Mouse (Mus musculus) gastrocnemius, adult 2 months (tissue): ENCODE measurements around the gene Hoxa3. TPM values are rescaled to one million over a fixed set of nuclear protein-coding genes. Genes with fewer than 3 reads are reported as not detected.
A peak's percentile ranks its signal among the peaks of the same experiment; 100 is the strongest.

Experiments
- DNase-seq: peaks from one replicate; pipeline ENCODE4 v3.0.0; 2022
- H3K27ac ChIP-seq: fragments of 200-600 bp; 2 replicates; pipeline ENCODE4 v1.8.1; 2022; ENCODE audit warnings: mild to moderate bottlenecking
- H3K4me3 ChIP-seq: fragments of 200-600 bp; 2 replicates; pipeline ENCODE4 v1.8.1; 2022; ENCODE audit warnings: mild to moderate bottlenecking, moderate library complexity
- CTCF ChIP-seq: fragments of 200-600 bp; IDR thresholded peaks from 2 replicates; pipeline ENCODE4 v1.8.1; 2022; ENCODE audit warnings: antibody characterized with exemption, mild to moderate bottlenecking, moderate library complexity
- intact Hi-C: fragments of 180-260 bp; cut with DNase I; formaldehyde crosslinking; loops from one replicate; pipeline ENCODE4 v1.15.1; 2025
- total RNA-seq, 2 experiments: library from RNA; stranded (reverse); gene quantifications; 2 replicates each; pipeline ENCODE4 v1.2.3; 2021

Gene Hoxa3
- total RNA-seq, 2 experiments from 2014 or later: 2.8 to 3.1 TPM

DNA sequence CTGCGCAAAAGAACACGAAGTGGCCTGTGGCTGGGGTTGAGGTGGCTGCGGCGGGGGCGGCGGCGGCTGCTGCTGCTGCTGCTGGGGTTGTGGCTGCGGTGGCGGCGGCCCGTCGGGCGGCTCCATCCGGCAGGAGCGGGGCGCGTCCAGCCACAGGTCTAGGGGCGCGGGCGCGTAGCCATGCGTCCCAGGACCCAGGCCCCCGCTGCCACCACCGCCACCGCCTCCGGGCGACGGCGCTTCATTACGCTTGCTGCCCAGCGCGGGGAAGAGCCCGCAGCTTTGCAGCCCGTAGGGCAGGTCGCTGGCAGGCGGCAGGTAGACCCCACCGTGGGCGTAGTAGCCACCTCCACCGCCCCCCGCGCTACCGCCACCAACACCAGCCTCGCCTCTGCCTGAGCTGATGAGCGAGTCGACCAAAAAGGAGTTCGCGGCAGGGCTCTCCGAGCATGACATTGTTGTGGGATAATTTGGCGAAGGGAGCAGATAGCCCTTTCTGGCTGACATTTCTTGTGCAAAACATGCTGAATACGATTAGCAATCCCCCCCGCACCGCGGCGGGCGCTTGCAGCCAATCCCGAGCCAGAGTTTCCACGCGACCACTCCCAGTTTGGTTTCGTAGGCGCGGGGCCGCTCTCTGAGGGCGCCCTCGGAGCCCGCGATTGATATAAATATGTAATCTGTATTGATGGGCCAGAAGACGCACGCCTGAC lies 21.4 kb upstream of the Hoxa3 start:
- peak overlapping the region; percentile 93 for H3K27ac ChIP-seq
- H3K4me3 ChIP-seq: peak overlapping the region; percentile 76

DNA sequence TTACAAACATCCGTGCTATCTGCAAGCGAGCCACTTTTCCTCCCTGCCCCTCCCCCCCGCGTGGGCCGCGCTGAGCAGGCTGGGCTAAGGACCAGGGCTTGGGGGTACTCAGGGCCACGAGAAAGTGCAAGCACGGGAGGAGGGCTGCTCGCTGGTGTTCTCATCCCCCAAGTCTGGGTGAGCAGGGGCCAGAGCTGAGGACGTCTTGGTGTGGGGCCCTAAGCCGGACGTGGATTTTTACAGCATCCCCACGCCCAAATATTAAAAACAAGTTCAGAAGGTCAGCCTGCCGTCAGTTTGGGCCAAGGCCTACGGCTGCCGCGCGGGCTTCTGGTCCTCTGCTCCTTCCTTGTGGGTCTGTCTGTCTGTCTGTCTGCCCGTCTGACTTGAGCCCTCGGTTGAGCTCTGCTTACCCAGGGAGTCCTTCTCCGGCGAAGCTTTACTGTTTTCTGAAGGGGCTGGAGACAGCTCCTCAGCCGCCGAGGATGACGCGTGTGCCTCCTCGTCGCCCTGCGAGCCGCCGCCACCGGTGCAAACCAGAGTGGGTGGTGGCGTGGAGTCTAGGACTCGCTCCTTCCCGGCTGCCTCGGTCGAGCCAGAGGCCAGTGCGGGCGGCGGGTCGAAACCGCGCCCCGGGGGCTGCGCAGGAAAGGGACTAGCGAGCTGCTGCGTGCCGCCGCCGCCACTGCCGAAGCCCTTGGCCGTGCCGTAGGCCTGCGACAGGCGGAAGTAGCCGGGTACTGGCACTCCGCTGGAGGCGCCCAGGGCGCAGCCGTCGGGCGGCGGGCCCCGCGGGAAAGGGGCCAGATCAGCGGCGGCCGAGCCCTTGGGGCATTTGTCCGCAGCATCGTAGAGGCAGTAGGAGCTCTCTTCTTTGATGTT lies 20.7 kb upstream of the Hoxa3 start:
- intact Hi-C loops: no loop called here
- peak overlapping the region; percentile 93 for H3K27ac ChIP-seq
- no peak for TF ChIP-seq CTCF
- peak overlapping the region; percentile 76 for H3K4me3 ChIP-seq
- peak; percentile 89 for DNase-seq

More for the DNA sequence above, 21.4 kb upstream of the Hoxa3 start:
- DNase-seq: peak; percentile 78
- TF ChIP-seq CTCF: no peak
- intact Hi-C loops: no loop called here

DNA sequence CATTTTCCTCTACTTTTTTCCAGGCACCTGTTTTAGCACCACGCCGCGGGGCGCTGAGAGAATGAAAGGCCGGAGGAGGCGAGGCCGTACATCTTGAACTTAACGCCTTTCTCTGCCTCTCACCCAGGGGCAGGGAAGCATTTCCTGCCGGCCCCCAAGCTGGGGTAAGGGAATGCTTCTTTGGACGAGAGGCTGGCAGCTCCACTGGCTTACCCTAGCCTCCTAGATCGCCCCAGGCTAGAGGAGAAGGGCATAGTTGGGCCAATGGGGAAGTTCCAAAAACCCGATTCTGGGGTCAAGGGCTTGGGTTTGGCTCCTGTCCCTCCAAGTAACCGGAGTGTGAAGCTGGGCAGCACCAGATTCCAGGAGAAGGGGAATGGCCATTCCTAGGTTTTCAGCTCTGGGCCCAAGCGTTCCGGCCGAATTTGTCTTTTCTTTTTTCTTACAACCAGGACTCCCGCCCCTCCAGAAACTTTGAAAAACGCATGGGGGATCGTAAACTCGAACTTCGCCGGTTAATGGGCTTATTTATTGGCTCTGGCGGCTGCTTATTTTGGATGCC lies 19.9 kb upstream of the Hoxa3 start:
- peak; percentile 61 for DNase-seq
- peak overlapping the region; percentile 76 for H3K4me3 ChIP-seq

DNA sequence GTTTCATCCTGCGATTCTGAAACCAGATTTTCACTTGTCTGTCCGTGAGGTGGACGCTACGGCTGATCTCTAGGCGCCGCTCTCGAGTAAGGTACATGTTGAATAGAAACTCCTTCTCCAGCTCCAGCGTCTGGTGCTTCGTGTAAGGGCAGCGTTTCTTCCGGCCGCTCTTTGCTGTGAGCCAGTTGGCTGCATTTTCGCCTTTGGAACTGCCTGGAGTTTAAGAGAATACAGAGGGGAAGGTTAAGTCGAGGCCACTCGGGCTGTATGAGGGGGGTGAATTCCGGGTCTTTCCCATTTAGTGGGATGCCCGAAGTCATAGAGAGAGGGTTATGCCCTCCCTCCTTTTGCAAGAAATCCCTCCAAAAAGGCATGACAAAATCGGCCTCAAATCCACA lies 19.4 kb upstream of the Hoxa3 start:
- Histone ChIP-seq H3K27ac (peak overlapping the region; percentile 93), H3K4me3 (peak overlapping the region; percentile 76)
- DNase-seq: peak; percentile 78

More for the DNA sequence above, 19.9 kb upstream of the Hoxa3 start:
- intact Hi-C loops: no loop called here
- H3K27ac ChIP-seq: peak overlapping the region; percentile 93
- TF ChIP-seq CTCF: no peak

DNA sequence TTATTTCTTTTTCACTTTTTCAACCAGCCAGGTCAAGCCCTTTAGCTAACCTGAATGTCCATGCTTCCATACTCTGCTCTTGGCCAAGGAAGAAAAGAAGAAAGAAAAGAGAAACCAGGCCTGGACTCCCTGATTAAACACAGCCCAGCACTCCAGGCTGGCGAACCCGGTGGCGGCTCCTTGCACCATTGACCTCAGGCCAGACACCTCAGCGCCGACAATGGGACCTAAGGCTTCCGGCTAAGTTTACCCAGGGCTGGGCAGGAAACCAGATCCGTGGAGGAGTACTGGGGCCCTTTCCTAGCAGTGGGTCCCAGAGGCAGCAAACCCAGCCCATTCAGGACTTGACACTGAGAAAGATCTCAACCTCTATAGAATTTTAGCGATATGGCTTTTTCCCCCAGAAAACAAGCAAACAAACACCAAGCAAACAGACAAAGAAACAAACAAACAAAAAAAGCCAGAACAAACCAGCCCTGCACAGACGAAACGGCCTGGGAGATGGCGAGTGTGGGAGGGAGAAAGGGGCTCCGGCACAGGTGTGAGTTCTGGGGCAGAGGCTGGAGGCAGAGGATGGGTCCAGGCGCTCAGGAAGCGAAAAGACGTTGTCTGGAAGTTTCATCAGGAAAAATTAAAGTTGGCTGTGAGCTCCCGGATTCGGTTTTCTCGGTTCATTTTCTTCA lies 18.9 kb upstream of the Hoxa3 start:
- Histone ChIP-seq H3K4me3 (peak overlapping the region; percentile 76), H3K27ac (peak overlapping the region; percentile 93)
- DNase-seq: peak; percentile 70
- intact Hi-C loops: no loop called here
- TF ChIP-seq CTCF: no peak

More for the DNA sequence above, 19.4 kb upstream of the Hoxa3 start:
- peak; percentile 31 for TF ChIP-seq CTCF
- intact Hi-C loops: no loop called here

DNA sequence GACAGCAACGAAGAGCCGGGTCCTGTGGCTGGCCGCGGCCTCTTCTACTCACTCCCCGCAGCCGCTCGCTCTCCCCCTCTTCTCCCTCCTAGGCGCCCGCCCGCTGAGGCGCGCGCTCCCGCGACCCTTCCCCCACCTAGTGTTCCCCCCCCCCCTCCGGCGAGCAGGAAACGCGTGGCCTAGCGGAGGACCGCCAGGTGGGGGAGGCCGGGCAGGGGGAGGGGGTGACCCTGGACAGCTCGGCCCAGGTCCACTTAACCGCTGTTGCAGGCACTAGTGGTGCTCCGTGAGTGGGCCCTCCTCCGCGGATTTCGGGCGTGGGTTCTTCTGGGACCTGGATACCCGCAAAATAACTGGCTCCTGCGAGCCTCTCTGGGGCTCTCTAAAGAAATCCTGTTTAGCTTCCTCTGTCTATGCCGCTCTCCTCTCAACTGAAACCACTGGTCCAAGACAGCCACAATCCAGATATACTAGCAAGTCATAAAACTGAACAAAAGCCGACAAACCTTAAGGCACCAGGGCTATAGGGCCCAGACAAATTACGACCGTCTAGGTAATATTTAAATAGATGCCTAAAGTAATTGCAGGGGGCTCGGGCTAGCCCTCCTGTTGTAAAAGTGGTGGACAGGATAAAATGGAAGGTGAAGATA lies 17.5 kb upstream of the Hoxa3 start, which contains the start of gene Hoxa9:
TSS of gene Hoxa9 (minus strand) at position 574 of the 650 bp plus-strand sequence.
- no peak for TF ChIP-seq CTCF
- H3K4me3 ChIP-seq: peak within 1 kb of the TSS; percentile 76
- intact Hi-C loops: no loop called here
- peak; percentile 80 for DNase-seq
- H3K27ac ChIP-seq: peak within 1 kb of the TSS; percentile 93

DNA sequence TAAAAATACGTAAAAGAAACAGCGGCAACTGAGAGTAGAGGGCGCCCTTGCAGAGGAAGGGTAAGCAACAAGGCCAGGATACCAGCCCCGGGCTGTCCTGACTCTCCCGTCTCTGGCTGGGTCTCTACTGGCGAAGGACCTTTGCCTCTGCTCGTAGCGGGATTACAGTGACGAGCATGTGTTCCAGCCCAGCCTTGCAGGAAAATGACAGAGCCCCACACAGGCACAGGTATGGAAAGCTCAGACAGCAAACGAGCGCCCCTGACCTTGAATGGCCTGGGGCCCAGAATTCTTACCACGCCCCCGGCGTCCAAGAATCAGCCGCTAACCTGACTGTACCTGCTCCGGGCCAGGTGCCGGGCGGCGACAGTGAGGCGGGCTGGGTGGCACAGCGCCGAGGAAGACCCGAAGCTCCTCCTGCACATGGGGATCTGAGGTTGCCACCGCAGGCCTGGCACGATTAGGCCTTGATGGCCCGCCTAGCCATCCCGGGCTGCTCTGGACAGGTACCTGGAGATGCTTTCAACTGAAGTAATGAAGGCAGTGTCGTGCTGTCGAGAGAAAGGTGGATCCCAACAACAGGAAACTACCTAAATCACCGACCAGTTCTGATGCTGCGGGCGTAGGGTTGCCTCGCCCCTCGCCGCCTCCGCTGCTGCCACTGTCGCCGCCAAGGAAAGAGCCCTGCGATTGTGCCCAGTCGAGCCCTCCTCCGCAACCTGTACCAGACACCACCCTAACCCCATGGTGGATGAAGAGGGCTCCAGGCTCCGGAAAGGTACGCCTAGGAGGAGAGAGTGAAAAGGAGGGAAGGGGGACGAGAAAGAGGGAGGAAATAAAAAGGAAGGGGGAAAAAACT lies 16.7 kb upstream of the Hoxa3 start:
- peak; percentile 75 for DNase-seq
- intact Hi-C loops: loop anchor here (1.0 kb wide), 1 partner anchor 1057 kb away; no protein-coding TSS in a partner anchor
- Histone ChIP-seq H3K27ac (peak overlapping the region; percentile 93), H3K4me3 (peak overlapping the region; percentile 76)
- peak; percentile 34; the same call in 1 of the 2 replicates for TF ChIP-seq CTCF

DNA sequence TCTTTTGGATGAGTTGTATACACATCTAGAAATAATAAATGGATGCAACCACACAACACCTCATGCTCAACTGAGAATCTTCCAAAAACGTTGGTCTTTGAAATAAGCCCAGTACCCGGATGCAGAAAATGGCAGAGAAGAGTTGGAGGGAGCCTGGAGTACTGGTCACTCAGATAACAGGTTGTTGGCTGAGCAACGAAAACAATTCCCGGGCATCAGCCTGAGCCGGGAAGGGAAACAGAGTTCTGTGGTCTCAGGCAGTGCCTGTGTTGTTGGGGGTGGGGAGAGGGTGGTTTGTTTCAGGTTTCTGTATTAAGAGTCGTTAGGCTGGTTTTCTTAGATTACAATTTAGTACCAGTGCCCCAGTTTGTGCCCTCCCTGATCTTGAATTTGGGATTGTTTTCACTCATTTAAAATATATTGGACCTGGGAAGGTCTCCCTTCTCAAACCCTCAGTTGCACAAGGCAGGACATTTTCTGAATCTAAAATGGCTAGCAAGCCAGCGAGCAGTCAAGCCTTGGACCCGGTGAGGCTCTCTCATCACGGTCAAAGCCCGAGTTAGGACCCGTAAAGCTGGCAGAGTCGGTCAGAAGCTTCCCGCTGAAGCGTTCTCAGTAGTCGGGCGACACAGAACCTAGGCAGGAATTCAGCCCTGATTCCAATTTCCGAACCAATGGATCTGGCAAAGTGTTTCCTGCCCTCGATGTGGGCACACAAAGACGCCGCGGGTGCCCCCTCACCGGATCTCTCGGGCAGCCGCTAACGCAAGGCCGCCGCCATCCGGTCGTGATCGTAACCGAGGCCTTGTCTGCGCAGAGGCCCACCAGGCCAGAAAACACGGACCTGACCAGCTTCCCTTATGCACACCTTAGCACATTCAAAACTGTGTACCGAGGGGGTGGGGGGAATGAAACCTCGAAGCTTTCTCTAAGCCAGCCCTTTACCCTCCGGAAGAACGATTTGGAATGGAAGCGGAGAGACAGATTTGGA lies 15.6 kb upstream of the Hoxa3 start:
- intact Hi-C loops: loop anchor here (1.0 kb wide), 1 partner anchor 1056 kb away; no protein-coding TSS in a partner anchor
- Histone ChIP-seq H3K4me3 (peak overlapping the region; percentile 76), H3K27ac (peak overlapping the region; percentile 93)
- DNase-seq: peak; percentile 77
- TF ChIP-seq CTCF: no peak

DNA sequence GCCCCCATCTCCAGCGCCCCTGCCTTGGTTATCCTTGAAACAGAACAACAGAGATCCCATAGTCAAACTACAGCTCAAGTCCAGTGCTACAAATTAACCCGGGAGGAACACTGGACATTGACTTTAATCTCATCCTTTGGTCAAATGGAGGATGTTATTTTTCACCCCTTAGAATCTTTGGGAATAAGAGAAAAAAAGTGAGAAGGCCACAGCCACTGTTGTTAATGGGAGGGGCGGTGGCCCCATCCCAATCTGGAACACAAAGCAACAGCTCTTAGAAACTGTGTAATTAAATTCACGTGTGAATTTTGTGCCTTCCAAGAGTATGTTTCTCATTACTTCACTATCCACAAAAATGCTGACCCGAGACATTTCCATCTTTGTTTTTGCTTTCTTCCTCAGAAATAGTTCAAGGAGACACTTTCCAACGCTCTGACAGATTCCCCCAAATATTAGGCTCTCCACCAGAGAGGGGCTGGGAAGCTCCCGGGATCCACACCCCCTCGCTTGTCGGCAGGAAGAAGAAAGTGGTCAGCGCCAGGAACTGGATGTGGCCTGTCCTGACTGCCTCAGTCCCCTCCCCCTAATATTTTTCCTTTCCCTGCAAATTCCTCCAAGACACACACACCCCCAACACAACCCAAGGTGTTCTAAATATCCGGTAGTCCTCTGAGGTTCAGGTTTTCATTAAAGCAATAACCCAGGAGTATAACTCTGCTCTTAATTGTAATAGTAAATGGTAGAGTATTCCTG lies 14.5 kb upstream of the Hoxa3 start:
- Histone ChIP-seq H3K27ac (peak overlapping the region; percentile 93), H3K4me3 (peak overlapping the region; percentile 76)
- no peak for DNase-seq
- TF ChIP-seq CTCF: no peak
- intact Hi-C loops: no loop called here
